Mouse (Mus musculus): ENCODE results near the gene Mttp.

- TF ChIP-seq CTCF (IDR thresholded peaks at IDR 0.05; ENCODE audit: borderline replicate concordance, extremely low read depth, insufficient read depth, insufficient read length) (no peak), POLR2A (IDR thresholded peaks at IDR 0.05; ENCODE audit: borderline replicate concordance, extremely low read depth, insufficient read depth, insufficient read length, poor library complexity, severe bottlenecking) (no peak)
Observed at GRCm38 (mm10) chr3:138142733-138143314, 1.9 kb downstream of the Mttp start.
